Mouse (Mus musculus): ENCODE data around the gene Gnat3.

GRCm38 (mm10) chr5:18007067-18007466 is 44.7 kb downstream of the Gnat3 start:
- TF ChIP-seq CTCF (conservative IDR thresholded peaks at IDR 0.05; ENCODE audit: low read length), result no peak
- TF ChIP-seq NANOG (IDR thresholded peaks at IDR 0.05; ENCODE audit: borderline replicate concordance, low read length), result no peak
